Mouse (Mus musculus) midbrain, embryonic 11.5 days (tissue): ENCODE data around the gene Capn7. TPM values are rescaled to one million over a fixed set of nuclear protein-coding genes. Genes with fewer than 3 reads are reported as not detected.

ENCODE experiments used
- ATAC-seq: fragments of 200-750 bp; cut with Nextera tagmentation; 2 replicates; pipeline ENCODE4 v1.8.0; 2017; ENCODE audit warnings: moderate TSS enrichment, moderate library complexity; ENCODE audit not compliant: low FRiP score
- DNase-seq: peaks from one replicate; pipeline ENCODE4 v3.0.0; 2015; ENCODE audit warnings: low spot score; ENCODE audit errors: missing footprints
- H3K27ac ChIP-seq: fragments of 300-500 bp; sonication (generic); 2 replicates; pipeline ENCODE4 v1.5.1; 2014; ENCODE audit warnings: low read depth, low read length
- H3K27me3 ChIP-seq: fragments of 300-500 bp; sonication (generic); 2 replicates; pipeline ENCODE4 v1.6.1; 2014; ENCODE audit warnings: mild to moderate bottlenecking, low read length, moderate library complexity, mixed read lengths; ENCODE audit not compliant: control insufficient read depth, insufficient read depth
- H3K36me3 ChIP-seq: fragments of 300-500 bp; sonication (generic); 2 replicates; pipeline ENCODE4 v1.6.1; 2014; ENCODE audit warnings: mild to moderate bottlenecking, low read length, moderate library complexity, mixed read lengths; ENCODE audit not compliant: control insufficient read depth, insufficient read depth
- H3K4me1 ChIP-seq: fragments of 300-500 bp; sonication (generic); 2 replicates; pipeline ENCODE4 v1.6.1; 2014; ENCODE audit warnings: low read length; ENCODE audit not compliant: control insufficient read depth, insufficient read depth
- H3K4me2 ChIP-seq: fragments of 300-500 bp; sonication (generic); 2 replicates; pipeline ENCODE4 v1.6.1; 2014; ENCODE audit warnings: mild to moderate bottlenecking, moderate library complexity
- H3K4me3 ChIP-seq: fragments of 300-500 bp; sonication (generic); 2 replicates; pipeline ENCODE4 v1.5.1; 2014; ENCODE audit warnings: low read depth, low read length
- H3K9ac ChIP-seq: fragments of 300-500 bp; sonication (generic); 2 replicates; pipeline ENCODE4 v1.6.1; 2014; ENCODE audit warnings: low read length
- H3K9me3 ChIP-seq: fragments of 300-500 bp; sonication (generic); 2 replicates; pipeline ENCODE4 v1.6.1; 2016; ENCODE audit warnings: low read length; ENCODE audit not compliant: control insufficient read depth
- WGBS: fragments of 180-500 bp; shearing (Covaris S2); extraction: QIAGEN DNeasy Blood & Tissue Kit; methylation state at CpG from one replicate; pipeline ENCODE4 v1.1.7; 2014; 5-methylcytosine and 5-hydroxymethylcytosine counted together
- polyA plus RNA-seq: library from polyadenylated mRNA; unstranded; fragments of >200 nt; fragmentation: Nextera tagmentation; extraction: Ambion mirVana; gene quantifications from 2 replicates; pipeline ENCODE4 v1.2.1, GENCODE M21; 2014

Capn7 gene
- polyA plus RNA-seq, 1 experiment from 2014 or later, result 45.5 TPM

DNA sequence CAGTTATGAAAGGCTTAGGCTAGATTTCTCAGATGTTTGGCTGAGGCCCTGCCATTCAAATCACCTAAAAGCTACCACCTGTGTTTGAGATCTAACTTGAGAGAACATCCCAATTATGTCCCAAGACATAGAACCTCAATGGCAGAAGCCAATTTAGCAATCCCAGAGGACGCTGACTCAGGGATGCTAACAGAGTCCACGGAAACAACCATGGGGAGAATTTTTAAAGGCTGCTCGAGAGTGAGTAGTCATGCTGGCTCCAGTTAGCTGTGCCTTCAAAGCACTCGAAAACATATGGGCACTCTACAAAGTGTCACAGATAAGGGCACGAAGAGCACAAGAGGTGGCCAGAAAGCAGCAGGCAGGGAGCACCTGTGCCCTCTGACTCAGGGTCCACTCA lies 55.9 kb downstream of the Capn7 start:
- no peaks in the 10 kb centered on the region for H3K27me3 ChIP-seq
- ATAC-seq (no peak), DNase-seq (no peak)
- H3K36me3 ChIP-seq, result no peaks in the 10 kb centered on the region
- no peak overlapping the region for H3K27ac ChIP-seq
- WGBS, result 84% methylated on average over 5 of the region's 5 CpGs
- no peaks in the 10 kb centered on the region; the same call in 1 of the 2 replicates for H3K9me3 ChIP-seq
- H3K4me2 ChIP-seq, result no peak overlapping the region
- no peak overlapping the region for H3K9ac ChIP-seq
- H3K4me1 ChIP-seq, result no peaks in the 10 kb centered on the region
- H3K4me3 ChIP-seq, result no peak overlapping the region

DNA sequence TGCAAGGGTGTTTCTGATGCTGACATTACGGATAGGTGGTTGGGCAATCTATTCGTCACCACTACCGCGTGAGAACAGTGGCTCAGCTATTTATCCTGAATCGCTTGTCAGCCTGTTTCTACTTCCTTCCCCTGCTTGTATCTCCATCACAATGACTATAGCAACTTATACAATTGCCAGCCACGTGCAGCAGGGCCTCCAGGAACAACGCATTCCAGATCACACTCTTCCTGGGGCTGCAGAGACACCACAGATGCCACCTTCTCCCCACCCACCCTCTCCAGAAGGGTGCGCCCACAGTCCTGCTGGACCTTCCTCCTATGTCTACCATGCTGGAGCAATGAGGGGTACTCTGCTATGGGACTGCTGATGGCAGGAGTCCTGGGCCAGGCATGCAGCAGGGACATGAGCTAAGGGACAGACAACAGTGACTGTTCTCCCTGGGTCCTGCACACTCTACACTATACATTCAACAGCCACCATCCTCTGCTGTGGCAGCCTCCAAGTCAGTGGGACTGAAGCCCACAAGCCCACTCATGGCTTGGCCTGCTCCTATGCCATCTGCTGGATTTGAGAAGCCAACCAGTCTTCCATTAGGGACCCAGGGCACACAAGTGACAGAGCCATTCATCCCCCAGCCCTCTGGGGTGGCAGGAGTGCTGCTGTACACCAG lies 56.6 kb downstream of the Capn7 start:
- H3K9me3 ChIP-seq, result no peaks in the 10 kb centered on the region; the same call in 1 of the 2 replicates
- H3K4me3 ChIP-seq, result no peak overlapping the region
- no peaks in the 10 kb centered on the region for H3K27me3 ChIP-seq
- ATAC-seq (no peak), DNase-seq (no peak)
- WGBS, result 89% methylated on average over 8 of the region's 8 CpGs
- H3K27ac ChIP-seq, result no peak overlapping the region
- H3K4me1 ChIP-seq, result no peaks in the 10 kb centered on the region
- no peaks in the 10 kb centered on the region for H3K36me3 ChIP-seq
- no peak overlapping the region for H3K4me2 ChIP-seq
- H3K9ac ChIP-seq, result no peak overlapping the region

DNA sequence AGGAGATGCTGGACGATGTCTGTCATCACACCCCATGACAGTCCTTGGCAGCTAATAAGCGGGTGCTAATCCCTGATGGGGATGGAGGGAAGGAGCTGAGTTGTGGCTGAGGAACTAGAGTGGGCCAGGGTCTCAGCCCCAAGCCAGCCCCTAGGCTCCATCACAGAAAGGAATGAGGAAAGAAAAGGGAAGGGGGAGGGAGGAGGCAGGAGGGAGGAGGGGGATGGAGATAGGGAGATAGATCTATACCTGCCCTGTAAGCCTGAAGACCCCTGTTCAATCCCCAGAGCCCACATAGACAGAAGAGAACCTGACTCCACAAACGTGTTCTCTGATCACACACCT lies 57.1 kb downstream of the Capn7 start:
- DNase-seq (no peak), ATAC-seq (no peak)
- Histone ChIP-seq H3K27me3 (no peaks in the 10 kb centered on the region), H3K4me1 (no peaks in the 10 kb centered on the region), H3K4me2 (no peak overlapping the region), H3K36me3 (no peaks in the 10 kb centered on the region), H3K27ac (no peak overlapping the region), H3K9me3 (no peaks in the 10 kb centered on the region; the same call in 1 of the 2 replicates), H3K4me3 (no peak overlapping the region), H3K9ac (no peak overlapping the region)
- 88% methylated on average over 3 of the region's 3 CpGs for WGBS

DNA sequence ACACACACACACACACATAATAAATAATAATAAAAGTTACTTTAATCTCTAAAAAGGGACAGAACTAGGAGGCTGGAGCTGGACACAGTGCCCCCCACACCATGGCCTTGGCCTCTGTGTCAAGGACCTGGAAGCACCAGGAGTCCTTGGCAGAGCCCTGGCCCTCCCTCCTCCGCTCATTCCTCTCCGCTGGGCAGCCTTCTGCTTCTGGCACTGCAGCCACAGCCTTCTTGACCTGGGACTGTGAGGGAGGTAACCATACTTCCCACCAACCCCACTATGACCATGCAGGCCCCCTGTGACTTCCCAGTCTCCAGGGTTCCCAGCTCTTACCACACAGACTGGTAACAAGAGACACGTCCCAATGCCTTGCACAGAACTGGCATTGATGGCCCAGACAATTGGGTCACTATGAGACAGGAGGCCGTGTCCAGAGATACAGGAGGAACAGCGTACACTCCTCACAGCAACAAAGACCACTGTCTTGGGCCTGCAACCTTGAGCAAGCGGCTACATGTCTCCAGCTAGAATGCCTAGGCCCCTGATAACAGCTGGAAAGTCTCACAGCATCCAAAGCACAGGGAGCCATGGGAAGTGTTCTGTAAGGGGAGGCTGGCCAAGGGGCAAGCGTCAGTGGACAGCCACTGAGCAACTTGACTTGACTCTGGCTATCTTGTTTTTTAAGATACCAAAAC lies 57.6 kb downstream of the Capn7 start:
- H3K27me3 ChIP-seq, result no peaks in the 10 kb centered on the region
- no peak overlapping the region for H3K27ac ChIP-seq
- H3K4me3 ChIP-seq, result no peak overlapping the region
- no peak overlapping the region for H3K4me2 ChIP-seq
- no peak for ATAC-seq
- DNase-seq, result no peak
- H3K9me3 ChIP-seq, result no peaks in the 10 kb centered on the region; the same call in 1 of the 2 replicates
- 95% methylated on average over 7 of the region's 7 CpGs for WGBS
- no peaks in the 10 kb centered on the region for H3K4me1 ChIP-seq
- no peaks in the 10 kb centered on the region for H3K36me3 ChIP-seq
- H3K9ac ChIP-seq, result no peak overlapping the region

DNA sequence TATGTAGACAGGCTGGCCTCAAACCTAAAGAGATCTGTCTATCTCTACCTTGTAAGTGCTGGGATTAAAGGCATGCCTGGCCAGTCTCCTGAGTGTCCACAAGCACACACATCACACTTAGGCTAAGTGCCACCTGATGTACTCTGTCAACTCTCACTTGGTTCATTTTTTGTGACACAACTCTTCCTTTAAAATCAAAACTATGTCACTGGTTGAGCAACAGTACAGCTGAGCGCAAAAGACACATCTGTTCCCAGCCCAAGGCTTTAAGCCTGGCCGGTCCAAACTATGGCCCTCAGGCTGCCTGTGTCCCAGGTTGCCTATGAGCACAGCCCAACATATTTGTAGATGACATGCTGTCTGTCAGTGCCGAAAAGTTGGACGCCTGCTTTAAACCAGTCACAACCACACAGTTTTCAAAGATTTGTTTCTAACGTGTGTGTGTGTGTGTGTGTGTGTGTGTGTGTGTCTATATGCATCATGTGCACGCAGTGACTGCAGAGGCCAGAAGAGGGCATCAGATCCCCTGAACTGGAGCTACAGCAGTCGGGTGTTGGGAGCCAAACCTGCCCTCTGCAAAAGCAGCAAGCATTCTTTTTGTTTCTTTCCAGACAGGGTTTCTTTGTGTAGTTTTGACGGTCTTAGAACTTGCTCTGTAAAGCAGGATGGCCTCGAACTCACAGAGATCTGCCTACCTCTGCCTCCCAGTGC lies 58.5 kb downstream of the Capn7 start:
- no peak for ATAC-seq
- Histone ChIP-seq H3K27ac (no peak overlapping the region), H3K4me1 (no peaks in the 10 kb centered on the region), H3K27me3 (no peaks in the 10 kb centered on the region), H3K9ac (no peak overlapping the region), H3K9me3 (no peaks in the 10 kb centered on the region; the same call in 1 of the 2 replicates), H3K4me3 (no peak overlapping the region), H3K4me2 (no peak overlapping the region), H3K36me3 (no peaks in the 10 kb centered on the region)
- no peak for DNase-seq
- WGBS, result 95% methylated on average over 9 of the region's 9 CpGs

DNA sequence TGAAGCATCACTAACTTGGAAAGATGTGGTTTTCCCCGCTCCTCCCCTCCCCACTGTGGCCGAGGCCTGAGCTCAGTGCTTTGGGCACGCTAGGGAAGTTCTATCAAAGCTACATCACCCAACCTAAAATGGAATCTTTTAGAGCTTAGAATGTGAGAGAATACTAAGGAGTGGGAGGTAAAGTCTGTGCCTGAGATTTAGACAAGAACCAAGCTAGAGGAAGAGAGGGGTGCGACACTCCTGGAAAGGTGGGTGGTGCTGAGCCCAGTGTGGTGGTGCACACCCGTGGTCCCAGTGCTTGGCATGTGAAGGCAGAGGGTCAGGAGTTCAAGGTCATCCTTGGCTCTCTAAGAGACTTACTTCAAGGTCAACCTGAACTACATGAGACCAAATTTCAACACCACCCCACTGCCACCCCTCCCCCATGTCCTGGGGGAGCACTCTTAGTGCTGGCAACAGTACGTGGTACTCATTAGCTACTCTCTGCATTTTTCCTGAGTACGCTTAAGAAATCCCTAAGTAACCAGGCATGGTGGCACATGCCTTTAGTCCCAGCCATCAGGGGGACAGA lies 59.3 kb downstream of the Capn7 start:
- DNase-seq (no peak), ATAC-seq (no peak)
- H3K4me3 ChIP-seq, result no peak overlapping the region
- H3K9me3 ChIP-seq, result no peaks in the 10 kb centered on the region; the same call in 1 of the 2 replicates
- WGBS, result 95% methylated on average over 7 of the region's 7 CpGs
- no peak overlapping the region for H3K4me2 ChIP-seq
- H3K36me3 ChIP-seq, result no peaks in the 10 kb centered on the region
- no peak overlapping the region for H3K27ac ChIP-seq
- no peaks in the 10 kb centered on the region for H3K27me3 ChIP-seq
- no peaks in the 10 kb centered on the region for H3K4me1 ChIP-seq
- H3K9ac ChIP-seq, result no peak overlapping the region

DNA sequence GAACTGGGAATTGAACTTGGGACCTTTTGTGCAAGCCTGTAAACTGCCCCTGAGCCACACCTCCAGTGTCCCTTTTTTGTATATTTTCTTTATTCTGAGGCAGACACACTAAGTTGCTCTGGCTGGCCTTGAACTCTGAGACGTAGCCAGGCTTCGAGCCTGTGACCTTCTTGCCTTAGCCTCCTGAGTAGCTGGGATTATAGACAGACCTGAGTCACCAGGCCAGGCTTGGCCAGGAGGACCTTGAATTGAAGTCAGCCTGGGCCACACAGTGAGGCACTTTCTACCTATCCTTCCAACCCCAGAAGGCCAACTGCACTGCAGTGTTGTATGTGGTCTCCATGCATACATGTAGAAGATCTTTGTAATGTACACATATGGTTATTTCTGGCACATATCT lies 60.0 kb downstream of the Capn7 start:
- WGBS, result 90% methylated on average over 2 of the region's 2 CpGs
- H3K36me3 ChIP-seq, result no peaks in the 10 kb centered on the region
- no peak for ATAC-seq
- no peaks in the 10 kb centered on the region for H3K27me3 ChIP-seq
- no peak overlapping the region for H3K27ac ChIP-seq
- H3K4me3 ChIP-seq, result no peak overlapping the region
- H3K4me1 ChIP-seq, result no peaks in the 10 kb centered on the region
- no peak overlapping the region for H3K9ac ChIP-seq
- H3K4me2 ChIP-seq, result no peak overlapping the region
- no peak for DNase-seq
- H3K9me3 ChIP-seq, result no peaks in the 10 kb centered on the region; the same call in 1 of the 2 replicates

DNA sequence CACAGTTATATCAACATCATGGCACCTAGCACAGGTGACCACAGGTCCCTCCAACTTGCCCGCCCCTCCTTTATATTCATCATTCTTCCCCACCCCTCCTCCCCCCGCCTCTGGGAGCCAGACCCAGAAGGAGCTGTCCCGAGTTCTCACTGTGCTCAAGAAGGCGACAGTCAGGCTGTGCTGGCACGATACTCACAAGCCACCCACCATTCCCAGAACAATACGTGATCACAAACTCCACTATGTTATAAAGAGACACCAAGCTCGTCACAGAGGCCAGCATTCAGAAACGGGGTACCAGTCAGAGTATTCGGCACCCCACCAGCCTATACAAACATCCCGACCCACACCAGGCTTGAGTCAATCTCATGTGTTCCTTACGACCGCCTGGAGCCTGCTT lies 60.9 kb downstream of the Capn7 start:
- 84% methylated on average over 12 of the region's 12 CpGs for WGBS
- DNase-seq (no peak), ATAC-seq (no peak)
- Histone ChIP-seq H3K9me3 (no peaks in the 10 kb centered on the region; the same call in 1 of the 2 replicates), H3K27ac (no peak overlapping the region), H3K36me3 (no peaks in the 10 kb centered on the region), H3K4me2 (no peak overlapping the region), H3K27me3 (no peaks in the 10 kb centered on the region), H3K4me1 (no peaks in the 10 kb centered on the region), H3K9ac (no peak overlapping the region), H3K4me3 (no peak overlapping the region)
